Mouse (Mus musculus): ENCODE results near the gene Myf5. TPM values are rescaled to one million over a fixed set of nuclear protein-coding genes. Genes with fewer than 3 reads are reported as not detected.

Gene Myf5
- not detected for total RNA-seq (2021)

GRCm38 (mm10) chr10:107485870-107486269, at the start of gene Myf5:
Gene Myf5, minus strand, starts transcription at chr10:107486134.
- no peak for DNase-seq
- intact Hi-C loops (cut with DNase I) = no loop called here

GRCm38 (mm10) chr10:107528758-107529157, 42.8 kb upstream of the Myf5 start:
- DNase-seq = no peak
- intact Hi-C loops (cut with DNase I) = no loop called here

GRCm38 (mm10) chr10:107519216-107519615, 33.3 kb upstream of the Myf5 start:
- intact Hi-C loops (cut with DNase I) = no loop called here
- DNase-seq = peak; percentile 9

GRCm38 (mm10) chr10:107516641-107517040, 30.7 kb upstream of the Myf5 start:
- intact Hi-C loops (cut with DNase I) = no loop called here
- DNase-seq = no peak

- intact Hi-C loops (cut with DNase I) = no loop called here
- DNase-seq = no peak
Observed at GRCm38 (mm10) chr10:107514735-107515134, 28.8 kb upstream of the Myf5 start.

- no peak for DNase-seq
- intact Hi-C loops (cut with DNase I) = no loop called here
Observed at GRCm38 (mm10) chr10:107506397-107506796, 20.5 kb upstream of the Myf5 start.

GRCm38 (mm10) chr10:107503430-107503829, 17.5 kb upstream of the Myf5 start:
- intact Hi-C loops (cut with DNase I) = no loop called here
- no peak for DNase-seq

GRCm38 (mm10) chr10:107502193-107502592, 16.3 kb upstream of the Myf5 start:
- intact Hi-C loops (cut with DNase I) = no loop called here
- no peak for DNase-seq

GRCm38 (mm10) chr10:107499656-107500055, 13.7 kb upstream of the Myf5 start:
- no peak for DNase-seq
- intact Hi-C loops (cut with DNase I) = no loop called here

- intact Hi-C loops (cut with DNase I) = no loop called here
Observed at GRCm38 (mm10) chr10:107496402-107496801, 10.5 kb upstream of the Myf5 start.

GRCm38 (mm10) chr10:107494568-107494967, 8.6 kb upstream of the Myf5 start, which contains the start of gene Myf6:
Gene Myf6, minus strand, starts transcription at chr10:107494737.
- no peak for DNase-seq

More at GRCm38 (mm10) chr10:107496402-107496801, 10.5 kb upstream of the Myf5 start:
- no peak for DNase-seq

GRCm38 (mm10) chr10:107493580-107494474, 7.9 kb upstream of the Myf5 start:
- no peak for DNase-seq
- intact Hi-C loops (cut with DNase I) = no loop called here

More at GRCm38 (mm10) chr10:107494568-107494967, 8.6 kb upstream of the Myf5 start, which contains the start of gene Myf6:
- intact Hi-C loops (cut with DNase I) = no loop called here

GRCm38 (mm10) chr10:107492867-107493579, 7.1 kb upstream of the Myf5 start:
- intact Hi-C loops (cut with DNase I) = no loop called here
- no peak for DNase-seq

- no peak for DNase-seq
- intact Hi-C loops (cut with DNase I) = no loop called here
Observed at GRCm38 (mm10) chr10:107488654-107489315, 2.9 kb upstream of the Myf5 start.

GRCm38 (mm10) chr10:107486770-107487169, 836 bp upstream of the Myf5 start:
- DNase-seq = no peak
- intact Hi-C loops (cut with DNase I) = no loop called here

- intact Hi-C loops (cut with DNase I) = no loop called here
- DNase-seq = no peak
Observed at GRCm38 (mm10) chr10:107484050-107484449, 1.9 kb downstream of the Myf5 start.

GRCm38 (mm10) chr10:107473497-107473896, 12.4 kb downstream of the Myf5 start:
- no peak for DNase-seq
- intact Hi-C loops (cut with DNase I) = no loop called here

- intact Hi-C loops (cut with DNase I) = no loop called here
- no peak for DNase-seq
Observed at GRCm38 (mm10) chr10:107471712-107472111, 14.2 kb downstream of the Myf5 start.

GRCm38 (mm10) chr10:107467819-107468218, 18.1 kb downstream of the Myf5 start:
- intact Hi-C loops (cut with DNase I) = no loop called here
- DNase-seq = no peak

- no peak for DNase-seq
- intact Hi-C loops (cut with DNase I) = loop anchor here (10.0 kb wide), 1 partner anchor 255 kb away; no protein-coding TSS in a partner anchor
Observed at GRCm38 (mm10) chr10:107449496-107450330, 36.2 kb downstream of the Myf5 start.

Data from left cerebral cortex, postnatal 4 days (tissue).